Mouse (Mus musculus): Measurements from ENCODE around the gene Hspg2.
A peak's percentile ranks its signal among the peaks of the same experiment; 100 is the strongest.
"Not testable (repeated sequence)": the region's sequence is repeated elsewhere in the genome, so short reads cannot be mapped to it uniquely, and the experiment has no call there.

The Hspg2 gene

DNA sequence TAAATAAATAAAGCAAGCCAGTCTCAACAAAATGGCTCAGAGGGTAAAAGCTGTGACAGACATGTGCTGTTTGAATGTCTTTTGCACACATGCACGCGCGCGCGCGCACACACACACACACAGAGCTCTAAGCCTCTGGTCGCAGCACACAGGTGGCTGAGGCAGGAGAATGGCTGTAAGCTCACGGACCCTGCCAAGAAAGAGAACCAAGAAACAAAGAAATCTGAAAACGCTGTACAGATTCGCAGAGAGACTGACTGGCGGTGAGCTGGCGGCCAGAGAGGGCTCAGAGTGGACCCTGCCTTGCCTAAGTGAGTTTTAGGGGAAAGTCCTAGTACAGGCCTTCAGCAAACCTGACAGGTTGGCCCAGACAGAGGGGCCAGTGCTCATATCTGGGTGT lies 108.9 kb downstream of the Hspg2 start:
- no peak for DNase-seq (ENCODE audit: low read depth, low spot score)

DNA sequence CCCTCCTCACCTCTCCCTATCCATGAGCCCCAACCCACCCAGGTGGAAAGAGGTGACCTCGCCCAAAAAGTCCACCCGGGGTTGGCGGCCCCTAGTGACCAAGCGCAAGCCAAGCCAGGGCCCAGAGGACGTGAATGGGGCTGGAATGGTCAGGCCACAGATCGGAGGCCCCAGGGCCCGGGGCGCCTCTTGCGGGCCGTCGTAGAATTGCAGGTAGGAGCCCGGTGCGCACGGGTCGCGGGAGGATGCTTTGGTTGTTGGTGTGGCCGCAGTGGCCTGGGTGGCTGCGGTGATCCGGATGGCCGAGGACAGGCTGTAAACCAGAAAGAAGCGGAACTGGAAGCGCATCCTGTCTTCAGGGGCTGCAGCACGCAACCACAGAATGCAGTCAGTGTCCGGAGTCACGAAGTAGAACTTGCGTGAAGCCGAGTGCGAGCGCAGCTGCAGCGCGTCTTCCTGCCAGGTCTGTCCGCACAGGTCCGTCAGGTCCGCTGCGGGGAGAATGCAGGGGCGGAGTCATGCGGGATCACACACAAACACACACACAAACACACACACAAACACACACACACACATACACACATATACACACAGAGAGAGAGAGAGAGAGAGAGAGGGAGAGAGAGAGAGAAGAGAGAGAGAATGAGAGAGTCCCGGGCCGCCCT lies 109.7 kb downstream of the Hspg2 start:
- peak; percentile 42 for DNase-seq (ENCODE audit: low read depth, low spot score)

DNA sequence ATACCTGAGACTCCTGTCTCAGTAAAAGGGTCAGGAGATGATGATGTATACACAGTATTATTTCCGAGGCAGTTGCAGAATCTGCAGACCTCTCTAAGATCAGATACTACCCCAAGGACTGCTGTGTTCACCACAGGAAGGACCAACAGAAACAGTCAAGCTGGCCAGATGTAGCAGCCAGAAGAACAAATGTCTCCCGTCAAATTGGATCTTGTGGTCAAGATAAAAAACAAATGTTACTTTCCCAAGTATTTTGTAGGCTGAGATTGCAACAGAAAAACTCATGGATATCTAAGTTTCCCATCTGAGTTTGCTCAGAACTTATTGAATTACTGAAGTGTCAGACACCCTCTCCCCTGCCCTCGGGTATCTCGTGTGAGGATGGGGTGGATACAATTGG lies 111.2 kb downstream of the Hspg2 start:
- DNase-seq (ENCODE audit: low read depth, low spot score), result no peak

DNA sequence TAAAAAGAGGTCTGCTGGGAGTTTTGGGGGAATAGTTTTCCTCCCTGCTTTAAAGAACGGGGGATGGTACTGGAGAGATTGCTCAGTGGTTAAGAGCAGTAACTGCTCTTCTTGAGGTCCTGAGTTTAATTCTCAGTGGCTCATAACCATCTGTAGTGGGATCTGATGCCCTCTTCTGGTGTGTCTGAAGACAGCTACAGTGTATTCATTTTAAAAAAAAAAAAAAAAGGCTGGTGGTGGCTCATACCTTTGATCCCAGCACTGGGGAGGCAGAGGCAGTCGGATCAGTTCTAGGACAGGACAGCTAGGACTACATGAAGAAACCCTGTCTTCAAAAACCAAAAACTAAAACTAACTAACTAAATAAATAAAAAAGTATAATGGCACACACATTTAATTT lies 111.7 kb downstream of the Hspg2 start:
- DNase-seq (ENCODE audit: low read depth, low spot score), result no peak

DNA sequence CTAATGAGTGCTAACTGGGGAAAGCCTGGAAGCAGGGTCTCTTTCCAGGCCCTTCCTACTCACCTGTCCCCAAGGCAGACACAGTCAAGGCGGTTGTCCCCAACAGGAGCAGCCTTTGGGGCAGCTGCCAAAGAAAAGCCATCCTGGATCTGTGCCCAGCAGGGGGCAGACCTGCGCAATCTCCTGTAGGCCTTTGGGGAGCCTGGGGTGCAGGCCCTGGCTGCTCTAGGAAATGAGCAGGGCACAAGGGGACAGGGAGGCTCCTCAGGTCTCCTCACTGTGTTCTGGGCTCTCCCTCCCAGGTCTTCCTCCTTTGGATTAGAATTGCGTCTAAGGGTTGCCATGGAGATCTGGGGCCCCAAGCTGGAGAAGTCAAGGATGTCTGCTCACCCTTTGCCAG lies 113.2 kb downstream of the Hspg2 start:
- DNase-seq (ENCODE audit: low read depth, low spot score), result peak; percentile 50

DNA sequence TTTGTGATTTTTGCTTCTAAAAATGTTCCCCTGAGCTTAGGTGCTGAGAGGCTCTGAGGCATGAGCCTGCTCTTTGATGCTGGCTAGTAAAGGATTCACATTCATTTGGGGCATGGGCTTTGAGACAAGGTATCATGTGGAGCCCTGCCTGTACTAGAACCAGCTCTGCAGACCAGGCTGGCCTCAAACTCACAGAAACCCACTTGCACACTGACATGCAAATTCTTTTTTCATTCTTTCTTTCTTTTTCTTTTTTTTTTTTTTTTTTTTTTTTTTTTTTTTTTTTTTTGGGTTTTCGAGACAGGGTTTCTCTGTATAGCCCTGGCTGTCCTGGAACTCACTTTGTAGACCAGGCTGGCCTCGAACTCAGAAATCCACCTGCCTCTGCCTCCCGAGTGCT lies 120.5 kb downstream of the Hspg2 start:
- not testable (repeated sequence) for DNase-seq (ENCODE audit: low read depth, low spot score)

- DNase-seq (ENCODE audit: low read depth, low spot score), result no peak
Measured at GRCm38 (mm10) chr4:137589586-137589985, 121.0 kb downstream of the Hspg2 start.

DNA sequence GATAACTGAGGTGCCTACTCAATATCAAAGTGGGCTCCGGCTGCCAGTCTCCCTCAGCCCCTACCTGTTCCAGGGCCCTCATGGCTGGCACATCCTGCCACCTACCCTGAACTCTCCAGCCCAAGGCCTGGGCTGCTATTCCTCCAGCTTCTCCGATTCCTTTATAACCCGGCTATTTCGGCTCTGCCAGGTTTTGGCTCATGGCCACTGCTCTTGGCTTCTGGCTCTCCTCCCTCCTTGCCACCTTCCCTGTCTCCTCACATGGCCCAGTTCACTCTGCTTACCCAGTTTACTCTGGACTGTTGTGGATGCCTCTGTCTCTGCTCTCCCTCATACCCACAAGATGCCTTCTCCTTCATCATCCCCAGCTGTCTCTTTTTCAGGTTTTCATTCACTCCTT lies 122.4 kb downstream of the Hspg2 start:
- DNase-seq (ENCODE audit: low read depth, low spot score), result no peak

DNA sequence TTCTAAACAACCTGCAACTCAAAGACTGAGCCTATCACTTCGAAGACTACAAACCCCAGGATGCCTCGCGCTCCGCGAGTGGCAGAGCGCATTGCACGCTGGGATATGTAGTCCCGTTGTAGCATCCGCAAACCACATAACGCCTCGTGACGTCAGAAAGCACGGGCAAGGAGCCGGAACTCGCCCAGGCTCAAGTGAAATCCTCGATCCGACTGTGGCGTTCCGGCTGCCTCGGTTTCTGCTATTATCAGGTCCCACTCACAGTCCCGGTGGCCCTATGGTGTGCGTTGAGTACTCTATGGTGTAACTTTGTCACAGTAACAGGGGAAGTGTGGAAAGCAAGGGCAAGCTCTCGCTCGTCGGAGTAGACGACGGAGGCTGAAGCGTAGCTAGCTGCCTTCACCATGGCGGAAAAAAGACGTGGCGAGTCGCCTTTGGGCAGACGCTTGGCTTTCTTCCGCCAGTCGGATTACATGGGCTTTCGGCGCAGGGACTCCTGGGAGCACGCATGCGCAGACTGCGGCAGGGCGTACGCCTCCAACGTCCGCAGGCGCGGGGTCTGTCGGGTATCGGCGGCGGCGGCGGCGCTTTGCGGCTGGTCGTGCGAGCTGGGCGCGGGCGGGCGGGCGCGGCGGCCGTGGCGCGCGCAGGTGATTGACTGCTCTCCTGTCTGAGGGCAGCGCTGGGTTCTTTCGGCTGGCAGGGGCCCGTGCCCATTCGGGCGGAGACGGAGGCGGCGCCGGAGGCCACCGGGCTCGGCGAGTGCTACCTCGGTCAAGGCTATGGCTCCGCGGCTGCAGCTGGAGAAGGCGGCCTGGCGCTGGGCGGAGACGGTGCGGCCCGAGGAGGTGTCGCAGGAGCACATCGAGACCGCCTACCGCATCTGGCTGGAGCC lies 125.3 kb downstream of the Hspg2 start, which contains the start of gene Usp48:
Gene Usp48, plus strand, starts transcription at position 155 of the 895 bp plus-strand sequence.
- DNase-seq (ENCODE audit: low read depth, low spot score), result peak; percentile 98

GRCm38 (mm10) chr4:137594496-137595270 lies 126.1 kb downstream of the Hspg2 start:
- DNase-seq (ENCODE audit: low read depth, low spot score), result peak; percentile 82

GRCm38 (mm10) chr4:137597098-137597630 lies 128.6 kb downstream of the Hspg2 start:
- DNase-seq (ENCODE audit: low read depth, low spot score), result no peak

- no peak for DNase-seq (ENCODE audit: low read depth, low spot score)
Measured at GRCm38 (mm10) chr4:137598577-137598976, 130.0 kb downstream of the Hspg2 start.

- DNase-seq (ENCODE audit: low read depth, low spot score), result no peak
Measured at GRCm38 (mm10) chr4:137603449-137604171, 135.0 kb downstream of the Hspg2 start.

GRCm38 (mm10) chr4:137607023-137607422 lies 138.5 kb downstream of the Hspg2 start:
- DNase-seq (ENCODE audit: low read depth, low spot score), result no peak

- DNase-seq (ENCODE audit: low read depth, low spot score), result no peak
Measured at GRCm38 (mm10) chr4:137609281-137609680, 140.7 kb downstream of the Hspg2 start.

GRCm38 (mm10) chr4:137609702-137610101 lies 141.1 kb downstream of the Hspg2 start:
- DNase-seq (ENCODE audit: low read depth, low spot score), result no peak

DNA sequence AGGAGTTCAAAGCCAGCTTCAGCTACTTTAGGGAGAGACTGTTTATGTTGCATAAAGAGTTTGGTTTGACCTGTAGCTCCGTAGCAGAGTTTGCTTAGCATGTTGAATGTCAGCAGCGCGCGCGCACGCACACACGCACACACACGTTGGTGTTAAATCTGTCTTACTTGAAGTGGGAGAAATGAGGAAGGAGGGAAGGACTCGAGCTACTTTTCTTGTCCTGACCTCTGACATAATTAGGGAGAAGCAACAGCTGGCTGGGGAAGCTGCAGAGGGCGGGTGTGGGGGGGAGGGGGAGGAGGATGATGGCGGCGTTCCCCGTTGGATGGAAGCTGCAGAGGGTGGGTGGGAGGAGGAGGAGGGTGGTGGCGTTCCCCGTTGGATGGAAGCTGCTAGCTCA lies 141.7 kb downstream of the Hspg2 start:
- no peak for DNase-seq (ENCODE audit: low read depth, low spot score)
